Mouse (Mus musculus) limb, embryonic 15.5 days (tissue): Measurements from ENCODE around the gene Ncoa1. TPM values are rescaled to one million over a fixed set of nuclear protein-coding genes. Genes with fewer than 3 reads are reported as not detected.
"Not testable (repeated sequence)": the region's sequence is repeated elsewhere in the genome, so short reads cannot be mapped to it uniquely, and the experiment has no call there.

Experiments
- ATAC-seq: fragments of 200-750 bp; cut with Nextera tagmentation; 2 replicates; pipeline ENCODE4 v1.8.0; 2017; ENCODE audit warnings: low read depth, moderate TSS enrichment; ENCODE audit not compliant: insufficient number of reproducible peaks, low FRiP score, low TSS enrichment
- H3K27ac ChIP-seq: fragments of 300-500 bp; sonication (generic); 2 replicates; pipeline ENCODE4 v1.5.1; 2015; ENCODE audit warnings: moderate library complexity, mild to moderate bottlenecking, inconsistent platforms
- H3K27me3 ChIP-seq: fragments of 300-500 bp; sonication (generic); 2 replicates; pipeline ENCODE4 v1.6.1; 2015; ENCODE audit warnings: inconsistent platforms
- H3K36me3 ChIP-seq: fragments of 300-500 bp; sonication (generic); 2 replicates; pipeline ENCODE4 v1.6.1; 2015; ENCODE audit warnings: inconsistent platforms
- H3K4me1 ChIP-seq: fragments of 300-500 bp; sonication (generic); 2 replicates; pipeline ENCODE4 v1.6.1; 2015; ENCODE audit warnings: inconsistent platforms
- H3K4me2 ChIP-seq: fragments of 300-500 bp; sonication (generic); 2 replicates; pipeline ENCODE4 v1.6.1; 2015; ENCODE audit warnings: mild to moderate bottlenecking, inconsistent platforms
- H3K4me3 ChIP-seq: fragments of 300-500 bp; sonication (generic); 2 replicates; pipeline ENCODE4 v1.5.1; 2015; ENCODE audit warnings: mild to moderate bottlenecking, inconsistent platforms
- H3K9ac ChIP-seq: fragments of 300-500 bp; sonication (generic); 2 replicates; pipeline ENCODE4 v1.6.1; 2015; ENCODE audit warnings: inconsistent platforms
- H3K9me3 ChIP-seq: fragments of 300-500 bp; sonication (generic); 2 replicates; pipeline ENCODE4 v1.6.1; 2016; ENCODE audit warnings: inconsistent platforms
- WGBS: fragments of 180-500 bp; shearing (Covaris S2); methylation state at CpG from one replicate; pipeline ENCODE4 v1.1.7; 2015; 5-methylcytosine and 5-hydroxymethylcytosine counted together
- polyA plus RNA-seq: library from polyadenylated mRNA; unstranded; fragments of >200 nt; fragmentation: Nextera tagmentation; extraction: Ambion mirVana; gene quantifications from 2 replicates; pipeline ENCODE4 v1.2.1, GENCODE M21; 2015

Ncoa1 gene
- polyA plus RNA-seq, 1 experiment from 2014 or later: 10.6 TPM

DNA sequence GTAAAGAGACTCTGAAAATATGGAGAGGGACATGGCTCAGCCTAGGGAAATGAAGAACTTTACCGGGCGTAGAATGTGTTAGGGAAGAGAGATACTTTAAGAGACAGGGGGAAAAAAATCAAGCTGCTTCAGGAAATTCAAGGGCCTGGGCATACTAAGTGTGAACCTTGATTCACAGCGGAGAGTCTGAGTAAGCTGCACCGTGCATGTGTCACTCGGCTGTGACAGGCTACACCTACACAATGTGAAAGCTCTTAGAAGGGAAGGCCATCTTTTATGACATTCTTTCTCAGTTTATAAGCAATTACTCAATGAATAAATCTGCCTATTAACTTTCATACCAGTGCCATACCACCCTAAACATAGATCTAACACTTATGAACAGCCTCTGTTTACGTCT is 183.2 kb downstream of the Ncoa1 start:
- Histone ChIP-seq H3K4me2 (no peak overlapping the region), H3K9ac (no peak overlapping the region), H3K27me3 (no peaks in the 10 kb centered on the region), H3K9me3 (no peaks in the 10 kb centered on the region), H3K4me1 (no peaks in the 10 kb centered on the region), H3K36me3 (peaks cover 29% of the 10 kb centered on the region; the same call in 1 of the 2 replicates), H3K4me3 (no peak overlapping the region), H3K27ac (no peak overlapping the region)
- 69% methylated on average over 6 of the region's 6 CpGs for WGBS
- ATAC-seq: no peak

GRCm38 (mm10) chr12:4285186-4285585 is 191.8 kb downstream of the Ncoa1 start:
- WGBS: 38% methylated on average over 3 of the region's 3 CpGs
- no peak overlapping the region for H3K4me3 ChIP-seq
- H3K9me3 ChIP-seq: no peaks in the 10 kb centered on the region
- no peaks in the 10 kb centered on the region for H3K27me3 ChIP-seq
- 0 out of 2 replicates have a peak, but pooled peaks cover 2% of the 10 kb centered on the region for H3K4me1 ChIP-seq
- H3K27ac ChIP-seq: no peak overlapping the region
- no peak overlapping the region for H3K9ac ChIP-seq
- peaks cover 7% of the 10 kb centered on the region; the same call in 1 of the 2 replicates for H3K36me3 ChIP-seq
- no peak overlapping the region for H3K4me2 ChIP-seq
- ATAC-seq: 0 out of 2 replicates have a peak, but pooled peaks have one; percentile 65

DNA sequence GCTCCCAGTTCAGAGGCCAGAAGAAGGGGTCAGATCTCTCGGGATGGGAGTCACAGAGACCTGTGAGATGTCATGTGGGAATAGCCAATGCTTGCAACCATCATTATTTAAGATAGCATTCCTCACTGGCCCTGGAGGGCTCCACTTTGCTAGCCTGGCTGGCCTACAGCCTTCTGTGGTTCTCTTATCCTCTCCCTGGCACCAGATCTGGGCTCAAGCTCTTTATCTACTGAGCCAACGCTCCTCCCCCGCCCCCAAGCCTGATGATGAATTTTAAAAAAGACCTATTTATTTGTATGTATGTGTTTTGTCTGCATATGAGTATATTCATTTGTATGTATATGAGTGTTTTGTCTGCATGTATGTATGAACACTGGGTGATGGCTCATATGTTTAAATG is 197.1 kb downstream of the Ncoa1 start:
- Histone ChIP-seq H3K4me3 (no peak overlapping the region), H3K9me3 (no peaks in the 10 kb centered on the region), H3K4me1 (0 out of 2 replicates have a peak, but pooled peaks cover 2% of the 10 kb centered on the region), H3K27me3 (no peaks in the 10 kb centered on the region), H3K36me3 (peaks cover 8% of the 10 kb centered on the region), H3K27ac (no peak overlapping the region), H3K9ac (no peak overlapping the region), H3K4me2 (no peak overlapping the region)
- 93% methylated on average over 3 of the region's 3 CpGs for WGBS
- ATAC-seq: no peak

- H3K36me3 ChIP-seq: peaks cover 15% of the 10 kb centered on the region
- no peak overlapping the region for H3K27ac ChIP-seq
- H3K4me2 ChIP-seq: no peak overlapping the region
- H3K9ac ChIP-seq: no peak overlapping the region
- ATAC-seq: no peak
- no peaks in the 10 kb centered on the region for H3K4me1 ChIP-seq
- H3K9me3 ChIP-seq: no peaks in the 10 kb centered on the region
- no peak overlapping the region for H3K4me3 ChIP-seq
- no peaks in the 10 kb centered on the region for H3K27me3 ChIP-seq
- WGBS: 78% methylated on average over 3 of the region's 3 CpGs
Measured at GRCm38 (mm10) chr12:4278978-4279755, 197.8 kb downstream of the Ncoa1 start.

GRCm38 (mm10) chr12:4271078-4271477 is 205.9 kb downstream of the Ncoa1 start:
- no peaks in the 10 kb centered on the region for H3K9me3 ChIP-seq
- H3K36me3 ChIP-seq: peaks cover 60% of the 10 kb centered on the region
- no peaks in the 10 kb centered on the region for H3K27me3 ChIP-seq
- no peak overlapping the region for H3K4me2 ChIP-seq
- H3K9ac ChIP-seq: no peak overlapping the region
- 90% methylated on average over 6 of the region's 6 CpGs for WGBS
- H3K4me3 ChIP-seq: no peak overlapping the region
- ATAC-seq: no peak
- no peak overlapping the region for H3K27ac ChIP-seq
- H3K4me1 ChIP-seq: no peaks in the 10 kb centered on the region

GRCm38 (mm10) chr12:4267765-4268164 is 209.2 kb downstream of the Ncoa1 start:
- WGBS: 91% methylated on average over 4 of the region's 4 CpGs

GRCm38 (mm10) chr12:4252742-4253655 is 224.0 kb downstream of the Ncoa1 start:
- no peaks in the 10 kb centered on the region for H3K27me3 ChIP-seq
- H3K9me3 ChIP-seq: no peaks in the 10 kb centered on the region
- no peak overlapping the region for H3K4me3 ChIP-seq
- H3K27ac ChIP-seq: no peak overlapping the region
- no peaks in the 10 kb centered on the region for H3K4me1 ChIP-seq
- H3K36me3 ChIP-seq: peaks cover 35% of the 10 kb centered on the region
- no peak overlapping the region for H3K4me2 ChIP-seq
- WGBS: 91% methylated on average over 16 of the region's 16 CpGs
- no peak overlapping the region for H3K9ac ChIP-seq
- no peak for ATAC-seq

More at GRCm38 (mm10) chr12:4267765-4268164, 209.2 kb downstream of the Ncoa1 start:
- Histone ChIP-seq H3K27me3 (no peaks in the 10 kb centered on the region), H3K27ac (no peak overlapping the region), H3K4me1 (no peaks in the 10 kb centered on the region), H3K9ac (no peak overlapping the region), H3K36me3 (peaks cover 53% of the 10 kb centered on the region), H3K9me3 (no peaks in the 10 kb centered on the region), H3K4me2 (no peak overlapping the region), H3K4me3 (no peak overlapping the region)
- ATAC-seq: no peak

- Histone ChIP-seq H3K27me3 (no peaks in the 10 kb centered on the region), H3K27ac (no peak overlapping the region), H3K9ac (no peak overlapping the region), H3K36me3 (peaks cover 28% of the 10 kb centered on the region), H3K4me3 (no peak overlapping the region), H3K4me1 (no peaks in the 10 kb centered on the region), H3K9me3 (no peaks in the 10 kb centered on the region), H3K4me2 (no peak overlapping the region)
- ATAC-seq: no peak
- WGBS: 87% methylated on average over 6 of the region's 6 CpGs
Measured at GRCm38 (mm10) chr12:4249786-4250185, 227.2 kb downstream of the Ncoa1 start.

- no peak for ATAC-seq
- Histone ChIP-seq H3K27ac (no peak overlapping the region), H3K36me3 (peaks cover 11% of the 10 kb centered on the region), H3K4me2 (no peak overlapping the region), H3K4me1 (no peaks in the 10 kb centered on the region), H3K9ac (no peak overlapping the region), H3K9me3 (no peaks in the 10 kb centered on the region), H3K27me3 (no peaks in the 10 kb centered on the region), H3K4me3 (no peak overlapping the region)
- WGBS: 79% methylated on average over 10 of the region's 10 CpGs
Measured at GRCm38 (mm10) chr12:4245742-4246141, 231.2 kb downstream of the Ncoa1 start.

- Histone ChIP-seq H3K4me3 (no peak overlapping the region), H3K9ac (no peak overlapping the region), H3K9me3 (no peaks in the 10 kb centered on the region), H3K36me3 (peaks cover 6% of the 10 kb centered on the region), H3K27me3 (no peaks in the 10 kb centered on the region), H3K4me1 (no peaks in the 10 kb centered on the region), H3K27ac (no peak overlapping the region), H3K4me2 (no peak overlapping the region)
- no peak for ATAC-seq
- WGBS: 81% methylated on average over 2 of the region's 2 CpGs
Measured at GRCm38 (mm10) chr12:4243805-4244204, 233.2 kb downstream of the Ncoa1 start.

DNA sequence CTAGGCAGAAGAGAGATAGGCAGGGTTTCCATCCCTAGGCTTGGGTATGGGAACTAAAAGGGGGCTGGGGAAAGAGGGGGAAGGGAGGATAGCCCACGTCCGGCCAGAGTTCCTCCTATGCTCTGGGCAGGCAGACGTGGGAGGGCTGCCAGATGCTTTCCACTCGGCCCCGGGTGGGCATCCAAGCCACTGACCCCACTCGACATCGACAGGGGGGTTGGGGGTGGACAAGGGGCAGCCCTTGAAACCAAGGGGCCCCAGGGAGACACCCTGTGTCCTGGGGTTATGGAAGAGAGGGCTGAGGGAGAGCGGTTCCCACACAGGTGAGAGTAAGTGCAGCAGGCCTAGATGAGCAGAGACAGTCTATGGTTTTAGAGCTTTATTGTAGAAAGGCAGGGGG is 236.7 kb downstream of the Ncoa1 start:
- H3K9me3 ChIP-seq, H3K4me3 ChIP-seq, H3K27me3 ChIP-seq, ATAC-seq, H3K4me1 ChIP-seq, H3K4me2 ChIP-seq, H3K9ac ChIP-seq, H3K27ac ChIP-seq: not testable (repeated sequence)
- 80% methylated on average over 8 of the region's 8 CpGs for WGBS
- peaks cover 20% of the 10 kb centered on the region for H3K36me3 ChIP-seq

DNA sequence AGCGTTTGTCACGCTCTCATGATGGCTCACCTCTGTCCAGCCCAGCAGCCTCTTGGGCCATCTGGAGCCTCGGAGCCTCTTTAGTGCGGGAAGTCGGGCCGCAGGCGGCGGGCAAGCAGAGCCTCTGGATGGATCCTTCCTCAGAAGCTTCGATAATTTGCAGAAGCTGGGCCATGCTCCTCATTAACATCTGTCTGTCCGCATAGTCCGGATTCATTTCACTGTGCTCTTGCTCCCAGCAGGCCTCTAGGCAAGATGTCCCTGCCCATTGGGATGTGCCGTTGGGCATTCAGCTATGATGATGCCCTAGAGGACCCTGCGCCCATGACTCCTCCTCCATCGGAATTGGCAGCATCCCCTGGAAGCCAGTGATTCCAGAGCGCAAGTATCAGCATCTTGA is 239.5 kb downstream of the Ncoa1 start:
- 93% methylated on average over 15 of the region's 15 CpGs for WGBS
- ATAC-seq: no peak

More for the DNA sequence above, 239.5 kb downstream of the Ncoa1 start:
- Histone ChIP-seq H3K27me3 (no peaks in the 10 kb centered on the region), H3K4me2 (no peak overlapping the region), H3K36me3 (peaks cover 20% of the 10 kb centered on the region), H3K4me1 (peaks cover 8% of the 10 kb centered on the region), H3K27ac (no peak overlapping the region), H3K9ac (no peak overlapping the region), H3K4me3 (no peak overlapping the region), H3K9me3 (no peaks in the 10 kb centered on the region)
